Mouse (Mus musculus) T-cell, adult 2 months (primary cell): ENCODE measurements around the gene Olfr1019.

Experiments
- DNase-seq: peaks from one replicate; pipeline ENCODE4 v3.0.0; 2022; ENCODE audit warnings: low spot score

The Olfr1019 gene

GRCm38 (mm10) chr2:85845383-85845782, at the start of gene Olfr1019:
TSS of gene Olfr1019 (minus strand) at chr2:85845483.
- DNase-seq, result no peak

- DNase-seq, result no peak
These were observed 40.1 kb upstream of the Olfr1019 start, which contains the start of gene Olfr1023 for GRCm38 (mm10) chr2:85885340-85885739. TSS of gene Olfr1023 (plus strand) at chr2:85885640.

- no peak for DNase-seq
These were observed 23.0 kb upstream of the Olfr1019 start, which contains the start of gene Olfr1022 for GRCm38 (mm10) chr2:85868294-85868693. TSS of gene Olfr1022 (plus strand) at chr2:85868594.

- DNase-seq, result no peak
These were observed 1.4 kb upstream of the Olfr1019 start, which contains the start of gene Olfr1020 for GRCm38 (mm10) chr2:85846730-85847129. TSS of gene Olfr1020 (plus strand) at chr2:85847030.

GRCm38 (mm10) chr2:85818179-85818578, 27.1 kb downstream of the Olfr1019 start, which contains the start of gene Olfr1018:
TSS of gene Olfr1018 (plus strand) at chr2:85818479.
- no peak for DNase-seq

- no peak for DNase-seq
These were observed 40.8 kb downstream of the Olfr1019 start for GRCm38 (mm10) chr2:85804501-85804900.

GRCm38 (mm10) chr2:85802444-85802843, 42.8 kb downstream of the Olfr1019 start, which contains the start of gene Olfr1016:
TSS of gene Olfr1016 (minus strand) at chr2:85802544.
- no peak for DNase-seq

- DNase-seq, result no peak
These were observed 53.0 kb downstream of the Olfr1019 start for GRCm38 (mm10) chr2:85792331-85792730.
